Mouse (Mus musculus): ENCODE results near the gene Zbtb16.

The Zbtb16 gene

DNA sequence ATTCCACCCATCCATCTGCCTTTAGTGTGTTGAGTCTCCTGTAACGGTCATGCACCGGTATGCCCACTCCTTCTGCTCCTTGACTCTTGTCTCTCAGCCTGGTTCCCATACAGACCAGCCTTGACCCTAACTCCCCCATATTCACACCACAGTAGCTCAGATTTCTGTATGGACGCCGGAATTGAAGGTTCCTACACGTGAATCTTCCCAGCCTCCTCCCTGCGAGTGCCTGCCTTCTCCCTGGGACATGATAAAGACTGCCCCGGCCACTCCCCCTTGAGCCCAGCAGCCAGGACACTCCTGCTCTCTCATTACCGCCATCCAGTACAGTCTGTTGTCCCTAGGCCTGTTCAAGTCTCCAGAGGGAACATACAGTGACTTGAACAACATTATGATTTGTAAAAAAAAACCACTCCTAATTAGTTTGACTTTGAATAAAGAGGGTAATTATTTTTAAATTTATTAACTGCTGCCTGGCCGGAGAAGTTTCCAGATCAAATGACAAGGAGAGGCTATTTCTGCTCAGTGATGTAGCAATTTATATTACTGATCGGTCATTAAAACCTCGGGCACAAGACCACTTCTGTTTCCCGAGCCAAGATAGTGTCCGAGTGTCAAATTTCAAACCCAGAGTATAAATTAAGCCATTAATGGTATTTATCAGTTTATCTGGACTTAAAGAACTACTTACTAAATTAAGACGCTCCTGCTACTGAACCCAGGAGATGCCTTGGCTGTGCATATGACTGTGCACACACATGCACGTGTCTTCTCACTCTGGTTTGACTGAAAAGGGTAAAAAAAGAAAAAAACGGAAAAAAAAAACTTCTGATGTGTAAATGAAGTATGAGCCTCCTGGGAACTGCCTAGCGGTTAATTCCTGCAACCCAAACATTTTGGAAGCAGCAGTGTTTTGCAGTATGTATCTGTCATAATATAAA is 125.4 kb downstream of the Zbtb16 start:
- DNase-seq (ENCODE audit: low spot score in 2 of 2) = no peak

DNA sequence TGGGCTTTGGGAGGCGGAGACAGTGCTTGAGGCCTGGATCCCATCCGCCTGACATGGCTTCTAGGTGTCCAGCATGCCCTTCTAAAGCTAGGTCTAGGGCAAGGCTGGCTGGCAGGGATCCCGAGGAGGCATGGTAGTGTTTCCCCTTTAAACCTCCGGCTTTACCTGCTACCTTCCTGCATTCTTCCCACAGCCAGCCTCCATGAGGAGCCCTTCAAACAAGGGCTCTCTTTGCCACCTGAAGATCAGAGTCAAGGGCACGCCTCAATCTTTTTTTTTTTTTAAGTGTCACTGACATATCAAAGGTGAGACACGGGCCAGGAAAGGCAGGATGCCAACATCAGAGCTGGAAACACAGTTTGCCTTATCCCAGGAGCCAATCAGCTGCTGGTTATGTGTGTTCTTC is 128.2 kb downstream of the Zbtb16 start:
- DNase-seq (ENCODE audit: low spot score in 2 of 2) = no peak

DNA sequence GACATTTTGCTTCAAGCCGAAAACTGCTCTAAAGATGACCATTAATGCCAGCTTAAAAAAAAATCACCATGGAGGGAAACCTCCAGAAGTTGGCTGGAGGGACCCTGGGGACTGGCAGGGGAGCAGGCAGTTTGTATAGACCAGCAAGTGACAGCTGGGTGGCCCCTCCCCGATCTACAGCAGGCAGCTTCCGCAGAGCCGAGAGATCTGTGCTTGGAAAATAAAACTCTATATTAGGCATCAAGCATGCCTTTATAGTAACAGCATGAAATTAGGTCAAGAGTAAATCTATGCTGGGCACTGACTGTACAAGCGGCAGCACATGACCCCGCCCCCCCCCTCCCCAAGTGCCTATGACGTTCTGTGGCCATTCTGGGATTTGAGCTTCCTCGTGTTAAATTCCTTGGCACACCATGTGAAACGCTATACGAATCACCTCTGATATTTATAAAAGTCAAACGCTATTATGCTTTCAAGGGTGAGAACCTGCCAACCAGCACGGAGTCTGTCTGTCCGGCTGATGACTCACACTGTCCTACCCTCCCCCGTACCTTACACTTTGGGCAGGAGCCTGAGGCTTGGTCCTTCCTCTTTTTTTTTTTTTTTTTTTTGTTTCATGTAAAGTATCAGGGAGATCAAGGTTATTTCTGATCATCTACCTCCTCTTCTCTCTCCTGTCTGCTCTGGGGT is 128.7 kb downstream of the Zbtb16 start:
- no peak for DNase-seq (ENCODE audit: low spot score in 2 of 2)

DNA sequence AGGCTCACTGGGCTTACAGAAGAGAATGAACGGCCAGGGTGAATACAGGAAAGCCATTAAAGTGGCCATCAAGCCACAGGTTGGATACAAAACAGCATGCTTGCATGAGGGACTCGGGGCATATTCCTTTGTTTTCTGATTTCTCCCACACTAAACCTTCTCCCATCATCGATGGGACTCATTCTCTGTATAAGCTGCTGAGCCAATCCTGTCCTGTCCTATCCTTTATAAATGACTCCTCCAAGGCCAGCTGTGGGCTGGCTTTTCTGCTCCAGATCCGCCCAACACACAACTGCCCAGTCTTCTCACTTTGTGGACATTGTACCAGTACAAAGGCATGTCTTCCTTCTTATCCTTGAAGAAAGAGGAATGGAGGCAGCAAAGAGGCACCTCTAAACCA is 134.7 kb downstream of the Zbtb16 start:
- DNase-seq (ENCODE audit: low spot score in 2 of 2) = no peak

DNA sequence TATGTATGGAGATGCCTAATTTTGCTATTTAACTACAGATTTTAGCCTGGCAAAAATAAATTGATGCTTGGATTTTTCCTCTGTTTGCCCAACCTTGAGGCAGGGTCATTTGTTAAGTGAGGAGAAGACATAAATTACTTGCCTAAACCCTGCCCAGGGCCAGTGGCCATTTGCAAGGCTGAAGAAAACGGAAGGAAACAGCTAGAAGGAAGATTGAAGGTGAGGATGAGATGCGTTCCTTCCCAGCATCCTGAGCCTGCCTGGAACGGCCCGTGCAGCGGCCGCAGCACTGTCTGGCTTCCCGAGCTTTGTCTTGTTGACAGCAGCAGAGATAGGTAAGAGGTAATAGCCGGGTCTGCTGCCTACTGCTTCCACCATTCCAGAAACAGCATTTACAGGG is 135.2 kb downstream of the Zbtb16 start:
- no peak for DNase-seq (ENCODE audit: low spot score in 2 of 2)

DNA sequence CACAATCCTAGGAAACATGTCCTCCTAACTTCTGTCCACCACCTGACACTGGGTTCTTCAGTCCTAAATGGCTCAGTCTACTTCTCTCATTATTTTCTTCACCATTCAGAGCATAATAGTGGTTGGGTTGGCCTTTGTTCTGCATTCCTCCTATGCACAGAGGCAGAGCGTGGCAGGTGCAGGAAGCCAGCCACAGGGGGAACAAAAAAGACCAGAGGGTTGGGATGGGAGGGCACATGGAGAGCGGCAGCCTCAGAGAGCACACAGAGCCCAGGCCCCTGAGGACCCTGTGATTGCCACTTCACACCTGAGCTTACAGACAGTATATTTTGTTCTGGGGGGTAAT is 138.6 kb downstream of the Zbtb16 start:
- no peak for DNase-seq (ENCODE audit: low spot score in 2 of 2)

DNA sequence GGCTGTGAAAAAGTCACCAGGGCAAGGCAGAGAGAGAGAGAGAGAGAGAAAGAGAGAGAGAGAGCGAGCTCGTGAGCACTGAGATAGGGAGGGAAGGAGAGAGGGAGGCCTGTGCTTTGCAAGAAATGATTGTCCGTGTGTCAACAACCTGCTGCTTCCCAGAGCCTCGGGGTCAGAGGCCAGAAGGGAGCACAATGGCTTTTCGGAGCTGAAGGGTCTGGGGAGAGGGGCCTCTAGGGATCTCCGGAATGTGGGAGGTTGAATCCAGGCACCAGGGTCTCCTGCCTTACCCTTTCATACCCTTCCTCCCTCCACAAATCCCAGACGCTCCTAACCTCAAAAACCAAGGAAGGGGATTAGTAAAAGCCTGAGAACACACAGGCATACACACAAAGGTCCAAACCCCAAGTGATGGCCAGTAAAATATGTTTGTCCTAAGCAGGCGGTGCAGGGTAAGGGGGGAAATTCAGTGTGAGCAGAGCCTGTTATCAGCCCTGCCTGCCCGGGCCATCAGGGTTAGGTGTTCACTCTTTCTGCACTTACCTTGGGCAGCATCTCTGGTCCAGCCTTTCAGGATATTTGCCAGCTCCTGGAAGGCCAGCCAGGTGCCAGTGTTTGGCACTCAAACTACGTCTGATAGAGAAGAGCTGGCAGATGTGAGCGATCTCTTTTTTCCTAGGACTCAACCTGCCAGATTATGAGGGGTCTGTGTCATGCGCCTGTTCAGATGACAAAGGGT is 139.1 kb downstream of the Zbtb16 start:
- DNase-seq (ENCODE audit: low spot score in 2 of 2) = no peak

DNA sequence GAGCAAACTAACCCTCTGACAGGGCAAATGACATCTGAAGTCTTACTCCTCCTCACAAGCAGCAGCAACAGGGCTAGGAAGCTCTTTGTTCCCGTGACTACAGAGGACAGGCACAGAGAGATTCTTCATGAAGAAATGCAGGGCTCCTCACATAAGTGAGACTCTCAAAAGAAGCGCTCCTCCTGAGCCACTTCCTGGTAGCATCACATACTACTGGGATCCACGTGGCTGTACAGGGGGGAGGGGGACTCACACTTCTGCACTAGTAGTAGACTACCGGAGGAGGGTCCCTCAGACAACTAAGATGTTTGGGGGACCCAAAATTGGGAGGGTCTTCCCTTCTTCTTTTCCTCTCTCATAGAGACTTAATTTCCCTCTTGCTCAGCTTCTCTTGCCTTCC is 139.7 kb downstream of the Zbtb16 start:
- DNase-seq (ENCODE audit: low spot score in 2 of 2) = no peak

DNA sequence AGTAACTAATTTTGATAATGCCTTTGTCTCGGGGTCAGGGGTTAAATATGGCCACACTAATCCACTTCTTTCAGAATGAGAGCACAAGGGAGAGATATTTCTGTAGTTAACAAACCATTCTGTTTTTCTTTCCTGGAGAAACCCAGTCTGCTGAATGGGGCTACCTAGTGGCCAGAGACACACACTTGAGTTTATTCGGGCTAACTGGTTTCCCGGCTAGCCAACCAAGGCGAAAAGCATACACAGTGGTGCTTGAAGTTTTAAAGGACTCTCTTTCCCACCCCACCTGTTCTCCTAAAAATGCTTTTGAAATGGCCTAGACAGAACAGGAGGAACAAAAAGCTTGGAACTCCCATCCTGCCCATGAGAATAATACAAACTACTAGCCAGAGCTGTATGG is 140.2 kb downstream of the Zbtb16 start:
- no peak for DNase-seq (ENCODE audit: low spot score in 2 of 2)

DNA sequence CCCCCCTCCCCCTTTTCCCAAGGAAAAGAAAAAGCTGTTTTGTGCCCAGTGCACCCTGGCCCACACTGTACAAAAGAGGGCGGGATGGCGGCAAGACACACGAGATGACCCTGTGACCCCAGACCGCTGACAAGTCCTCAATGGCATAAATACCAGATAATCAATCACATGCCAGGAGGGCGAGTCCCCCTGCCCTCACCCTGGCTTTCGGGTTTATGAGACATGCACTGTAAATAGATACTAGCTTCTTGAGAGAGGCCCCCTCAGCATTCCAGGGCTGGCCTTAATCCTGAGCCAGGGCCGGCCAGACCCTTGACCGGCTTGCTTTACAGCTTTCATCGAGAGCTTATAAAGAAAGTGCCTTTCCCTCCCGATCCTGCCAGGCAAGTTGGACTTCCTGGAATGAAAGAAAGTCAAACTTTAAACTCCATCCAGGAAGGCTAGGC is 141.4 kb downstream of the Zbtb16 start:
- no peak for DNase-seq (ENCODE audit: low spot score in 2 of 2)

DNA sequence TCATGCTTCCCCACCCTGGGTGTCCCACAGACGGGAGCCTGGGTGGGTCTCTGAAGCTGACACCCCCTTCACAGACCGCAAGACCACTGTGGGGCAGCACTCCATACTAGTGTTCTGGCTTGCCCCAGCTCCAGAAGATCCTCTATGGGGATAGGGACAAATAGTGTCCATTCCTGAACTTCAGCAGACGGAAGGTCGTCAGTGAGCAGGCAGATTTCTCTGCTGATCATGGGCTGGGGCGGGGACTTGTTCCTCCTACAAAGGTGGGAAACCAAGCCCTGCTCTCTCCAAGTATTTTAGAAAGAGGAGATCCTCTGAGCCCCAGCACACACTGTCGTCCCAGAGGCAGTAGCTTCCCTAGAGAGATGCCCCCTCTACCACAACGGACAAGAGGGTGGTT is 142.3 kb downstream of the Zbtb16 start:
- no peak for DNase-seq (ENCODE audit: low spot score in 2 of 2)

DNA sequence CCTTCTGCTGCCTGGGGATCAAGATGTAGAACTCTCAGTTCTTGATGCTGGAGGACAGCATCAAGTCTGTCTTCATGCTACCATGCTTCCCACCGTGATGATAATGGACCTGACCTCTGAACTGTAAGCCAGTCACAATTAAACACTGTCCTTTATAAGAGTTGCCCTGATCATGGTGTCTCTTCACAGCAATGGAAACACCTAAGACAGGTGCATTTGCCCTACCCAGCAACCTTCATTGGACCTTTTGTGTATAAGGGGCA is 146.4 kb downstream of the Zbtb16 start:
- no peak for DNase-seq (ENCODE audit: low spot score in 2 of 2)

DNA sequence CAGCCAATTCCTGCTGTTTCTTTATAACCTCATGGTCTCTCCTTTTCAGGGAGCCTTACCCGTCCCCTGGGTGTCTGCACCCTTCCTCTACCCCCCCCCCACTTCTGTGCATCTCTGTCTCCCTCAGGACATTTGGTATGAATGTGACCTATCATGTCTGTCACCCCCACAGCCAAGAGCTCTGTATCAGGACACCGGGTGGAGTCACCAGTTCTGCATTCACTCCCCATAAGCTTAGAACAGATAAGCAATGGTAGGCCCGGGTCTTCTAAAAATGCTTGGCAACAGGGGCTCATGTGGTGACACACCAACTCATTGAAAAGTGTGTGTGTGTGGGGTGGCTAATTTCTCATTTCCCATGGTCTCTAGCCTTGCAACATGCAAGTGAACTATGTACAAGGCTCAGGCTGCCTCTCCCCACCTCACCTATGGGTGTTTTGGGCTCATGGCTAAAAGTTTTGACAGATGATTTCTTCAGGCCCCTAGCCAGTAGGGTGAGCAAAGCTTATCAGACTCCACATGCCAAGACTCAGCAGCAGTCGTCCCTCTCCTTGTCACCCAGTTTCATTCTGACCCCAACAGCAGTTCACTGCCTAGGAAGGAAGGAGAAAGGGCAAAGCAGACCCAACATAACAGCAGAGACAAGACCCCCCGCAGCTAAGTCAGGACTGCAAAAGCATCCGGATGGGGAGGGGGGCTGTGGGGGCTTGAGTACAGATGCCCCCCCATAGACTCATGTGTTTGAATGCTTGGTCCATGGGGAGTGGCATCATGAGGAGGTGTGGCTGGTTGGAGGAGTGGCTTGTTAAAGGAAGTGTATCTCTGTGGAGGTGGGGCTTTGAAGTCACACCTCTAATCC is 146.9 kb downstream of the Zbtb16 start:
- no peak for DNase-seq (ENCODE audit: low spot score in 2 of 2)

DNA sequence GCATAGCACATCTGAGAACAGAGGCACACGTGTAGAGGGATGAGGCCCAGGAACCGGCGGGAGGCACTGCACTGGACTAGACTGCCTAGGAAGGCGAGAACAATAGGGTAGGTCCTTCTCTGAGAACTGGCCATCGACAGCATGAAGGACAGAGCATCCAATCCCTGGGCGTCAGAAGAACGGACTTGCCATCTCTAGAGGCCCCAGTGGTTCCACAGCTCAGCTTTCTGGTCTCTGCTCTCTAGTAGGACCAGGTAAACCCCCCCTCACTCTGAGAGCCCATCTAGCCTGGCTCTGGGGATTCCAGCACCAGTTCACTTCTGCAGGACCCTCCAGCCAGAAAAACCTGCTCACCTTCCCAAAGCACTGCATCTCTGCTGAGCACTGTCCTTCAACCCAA is 148.1 kb downstream of the Zbtb16 start:
- DNase-seq (ENCODE audit: low spot score in 2 of 2) = no peak

DNA sequence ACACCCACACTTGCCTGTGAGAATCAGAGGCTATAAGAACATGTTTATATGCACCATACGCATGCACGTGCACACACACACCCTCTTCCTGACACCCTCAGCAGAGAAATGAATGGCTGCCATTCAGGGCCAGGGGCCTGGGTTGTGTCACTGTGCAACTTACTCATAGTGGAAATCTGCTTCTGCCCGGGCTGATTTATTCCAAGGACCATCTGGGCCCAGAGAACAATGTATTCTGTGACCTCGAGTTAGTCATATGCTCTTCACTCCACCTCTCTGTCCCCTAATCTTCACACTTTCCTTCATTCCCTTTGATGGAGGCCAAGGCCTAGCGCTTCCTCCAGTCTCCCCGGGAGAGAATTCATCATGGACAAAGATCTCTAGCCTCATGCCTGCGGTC is 150.3 kb downstream of the Zbtb16 start:
- DNase-seq (ENCODE audit: low spot score in 2 of 2) = no peak

DNA sequence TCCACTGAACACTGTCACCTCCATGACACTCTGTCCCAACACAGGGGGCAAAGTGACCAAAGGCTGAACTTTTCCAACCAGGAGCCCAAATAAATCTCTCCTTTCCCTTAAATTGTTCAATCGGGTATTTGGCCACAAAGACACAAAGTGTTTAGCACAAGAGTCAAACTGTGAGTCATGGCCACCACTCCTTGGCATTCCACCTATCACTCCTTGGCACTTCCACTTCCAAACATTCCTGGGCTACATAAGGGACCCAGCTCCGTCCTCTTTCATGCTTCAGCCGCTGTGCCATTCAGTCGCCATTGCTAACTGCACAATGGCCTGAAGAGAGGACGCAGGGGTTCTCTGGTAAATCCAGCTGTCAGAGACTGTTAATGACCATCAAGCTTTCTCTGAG is 151.9 kb downstream of the Zbtb16 start:
- DNase-seq (ENCODE audit: low spot score in 2 of 2) = no peak

DNA sequence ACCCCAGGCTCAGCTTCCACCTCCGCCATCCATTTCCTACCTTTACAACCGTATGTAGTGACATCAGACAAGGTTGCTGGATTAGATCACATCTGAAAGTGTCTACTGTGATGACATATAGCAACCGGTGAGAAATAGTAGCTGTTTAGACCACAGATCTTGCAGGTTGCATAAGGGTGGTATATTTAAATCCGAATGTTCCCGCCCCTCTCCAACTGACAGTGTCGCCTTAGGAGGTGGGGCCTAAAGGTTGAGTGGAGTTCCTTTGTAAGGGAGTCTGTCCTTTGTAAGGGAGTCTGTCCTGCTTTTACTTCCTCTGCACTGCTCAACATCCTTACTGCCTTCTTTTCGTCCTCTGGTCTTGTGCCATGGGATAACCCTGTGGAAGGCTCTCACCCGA is 154.8 kb downstream of the Zbtb16 start:
- DNase-seq (ENCODE audit: low spot score in 2 of 2) = no peak

DNA sequence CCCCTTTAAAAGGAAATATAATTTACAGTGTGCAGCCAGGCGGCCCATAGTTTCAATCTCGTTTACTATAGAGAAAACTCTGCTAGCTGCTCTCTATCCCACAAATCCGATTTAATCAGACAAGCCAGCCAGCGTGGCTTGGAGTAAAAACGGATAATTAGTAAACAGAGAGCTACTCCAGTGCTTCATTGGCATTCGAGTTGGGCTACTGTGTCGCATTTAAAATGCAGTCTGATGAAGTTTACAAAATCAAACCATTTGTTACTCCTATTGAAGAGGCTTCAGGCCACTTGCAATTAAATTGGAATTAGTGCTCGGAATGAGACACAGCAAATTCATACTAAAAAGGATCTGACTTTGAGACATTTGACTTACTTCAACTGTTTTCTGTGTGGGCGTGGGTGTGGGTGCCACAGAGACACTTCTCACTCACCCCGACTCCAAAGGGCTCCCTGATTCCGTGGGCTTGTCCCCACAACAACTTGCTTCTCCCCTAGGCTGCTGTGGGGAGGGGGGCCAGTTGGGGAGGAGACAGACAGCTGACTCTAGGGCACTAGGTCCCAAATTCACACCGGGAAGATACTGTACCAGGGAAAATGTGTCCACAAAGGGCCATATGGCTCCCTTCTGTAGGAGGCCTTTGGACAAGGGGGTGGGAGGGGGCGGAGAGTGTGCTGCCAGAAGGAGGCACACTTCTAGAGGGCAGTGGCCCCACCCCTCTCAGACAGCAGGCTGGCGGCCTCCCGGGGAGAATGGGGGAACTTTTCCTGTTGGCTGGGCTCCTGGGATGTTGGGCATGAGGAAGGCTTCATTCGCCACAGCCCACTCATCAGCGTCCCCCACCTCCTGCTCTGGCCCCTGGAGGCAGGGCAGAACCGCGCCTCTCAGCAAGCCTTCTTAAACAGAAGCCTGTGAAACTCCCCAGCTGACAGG is 157.3 kb downstream of the Zbtb16 start:
- DNase-seq (ENCODE audit: low spot score in 2 of 2) = no peak

DNA sequence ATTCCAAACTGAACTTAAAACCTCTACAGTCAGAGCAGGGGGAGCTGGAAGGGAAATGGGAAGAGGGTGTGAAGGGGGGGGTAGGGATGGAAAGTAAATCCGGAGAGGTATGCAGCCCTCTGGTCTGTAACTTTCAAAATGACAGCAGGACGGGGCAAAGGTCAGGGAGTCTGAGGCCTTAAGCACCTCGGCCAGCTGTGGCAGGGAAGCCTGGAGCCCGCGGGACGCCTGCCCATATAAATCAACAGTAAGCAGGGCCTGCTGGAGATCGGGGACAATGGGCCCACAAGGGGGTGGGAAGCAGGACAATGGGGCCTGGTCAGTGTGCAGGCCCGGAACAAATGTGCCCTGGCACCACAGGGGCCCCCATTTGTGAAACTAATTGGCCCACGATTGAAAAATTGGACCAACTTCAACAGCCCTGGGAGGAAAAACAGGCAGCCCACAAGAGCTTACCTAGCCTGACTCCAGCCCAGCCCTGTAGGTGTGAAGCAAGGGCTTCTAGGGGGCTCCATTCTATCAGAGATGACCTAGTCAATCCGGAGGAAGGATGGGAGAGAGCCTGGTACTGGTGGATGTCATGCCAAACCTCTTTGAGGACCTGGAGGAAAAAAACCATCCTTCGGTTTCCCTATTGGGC is 160.8 kb downstream of the Zbtb16 start:
- DNase-seq (ENCODE audit: low spot score in 2 of 2) = no peak

DNA sequence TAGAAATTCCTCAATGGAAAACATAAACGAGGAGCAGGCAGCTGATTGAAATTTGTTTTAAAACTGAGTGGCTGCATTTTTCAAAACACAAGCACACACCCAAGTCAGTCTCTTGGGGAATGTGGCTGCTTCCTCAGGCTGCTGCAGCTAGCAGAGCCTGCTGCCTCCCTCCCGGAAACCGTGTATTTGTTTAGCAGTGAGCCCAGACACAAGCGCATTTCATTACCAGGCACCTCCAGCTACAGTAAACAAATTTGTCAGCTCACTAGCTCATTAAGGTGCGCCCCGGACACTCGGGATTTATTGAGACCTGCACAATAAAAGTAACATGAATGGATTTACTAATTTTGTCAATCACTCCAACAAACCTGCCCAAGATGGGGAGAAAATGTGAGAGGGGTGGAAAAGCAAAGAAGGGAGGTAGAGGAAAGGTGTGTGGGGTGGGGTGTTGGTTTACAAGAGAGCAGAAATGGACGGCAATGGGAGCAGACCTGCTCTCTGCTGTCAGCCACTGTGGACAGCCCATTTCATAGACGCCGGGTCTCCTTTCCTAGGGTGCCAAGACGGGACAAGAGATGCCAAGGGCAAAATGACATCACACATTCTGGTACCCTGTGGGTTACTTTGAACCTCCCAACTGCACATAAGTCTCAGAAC is 161.5 kb downstream of the Zbtb16 start:
- no peak for DNase-seq (ENCODE audit: low spot score in 2 of 2)

All from spleen, postnatal 10 days (tissue).